Mouse (Mus musculus) liver, embryonic 15.5 days (tissue): Measurements from ENCODE around the gene Map1a. TPM values are rescaled to one million over a fixed set of nuclear protein-coding genes. Genes with fewer than 3 reads are reported as not detected.

ENCODE experiments used
- ATAC-seq: fragments of 200-750 bp; cut with Nextera tagmentation; 2 replicates; pipeline ENCODE4 v1.8.0; 2017; ENCODE audit warnings: moderate number of reproducible peaks, mild to moderate bottlenecking, moderate library complexity; ENCODE audit not compliant: insufficient read depth
- H3K27ac ChIP-seq: fragments of 300-500 bp; sonication (generic); replicated peaks from 2 replicates; pipeline ENCODE4 v1.5.1; 2015; ENCODE audit warnings: mild to moderate bottlenecking, inconsistent platforms
- H3K27me3 ChIP-seq: fragments of 300-500 bp; sonication (generic); 2 replicates; pipeline ENCODE4 v1.6.1; 2015; ENCODE audit warnings: mild to moderate bottlenecking, inconsistent platforms
- H3K36me3 ChIP-seq: fragments of 300-500 bp; sonication (generic); replicated peaks from 2 replicates; pipeline ENCODE4 v1.6.1; 2015; ENCODE audit warnings: moderate library complexity, mild to moderate bottlenecking, inconsistent platforms
- H3K4me1 ChIP-seq: fragments of 300-500 bp; sonication (generic); replicated peaks from 2 replicates; pipeline ENCODE4 v1.6.1; 2015; ENCODE audit warnings: inconsistent platforms
- H3K4me2 ChIP-seq: fragments of 300-500 bp; sonication (generic); 2 replicates; pipeline ENCODE4 v1.6.1; 2015; ENCODE audit warnings: moderate library complexity, mild to moderate bottlenecking, inconsistent platforms
- H3K4me3 ChIP-seq: fragments of 300-500 bp; sonication (generic); replicated peaks from 2 replicates; pipeline ENCODE4 v1.5.1; 2015; ENCODE audit warnings: mild to moderate bottlenecking, inconsistent platforms
- H3K9ac ChIP-seq: fragments of 300-500 bp; sonication (generic); 2 replicates; pipeline ENCODE4 v1.6.1; 2015; ENCODE audit warnings: moderate library complexity, mild to moderate bottlenecking, inconsistent platforms
- H3K9me3 ChIP-seq: fragments of 300-500 bp; sonication (generic); replicated peaks from 2 replicates; pipeline ENCODE4 v1.6.1; 2016; ENCODE audit warnings: inconsistent platforms
- WGBS: fragments of 180-500 bp; shearing (Covaris S2); methylation state at CpG from one replicate; pipeline ENCODE4 v1.1.7; 2015; ENCODE audit warnings: mixed read lengths; ENCODE audit not compliant: insufficient replicate concordance; 5-methylcytosine and 5-hydroxymethylcytosine counted together
- polyA plus RNA-seq: library from polyadenylated mRNA; unstranded; fragments of >200 nt; fragmentation: Nextera tagmentation; extraction: Ambion mirVana; gene quantifications from 2 replicates; pipeline ENCODE4 v1.2.1, GENCODE M21; 2015

Map1a gene
- polyA plus RNA-seq, result 0.09 and 0.13 TPM in 2 replicates

DNA sequence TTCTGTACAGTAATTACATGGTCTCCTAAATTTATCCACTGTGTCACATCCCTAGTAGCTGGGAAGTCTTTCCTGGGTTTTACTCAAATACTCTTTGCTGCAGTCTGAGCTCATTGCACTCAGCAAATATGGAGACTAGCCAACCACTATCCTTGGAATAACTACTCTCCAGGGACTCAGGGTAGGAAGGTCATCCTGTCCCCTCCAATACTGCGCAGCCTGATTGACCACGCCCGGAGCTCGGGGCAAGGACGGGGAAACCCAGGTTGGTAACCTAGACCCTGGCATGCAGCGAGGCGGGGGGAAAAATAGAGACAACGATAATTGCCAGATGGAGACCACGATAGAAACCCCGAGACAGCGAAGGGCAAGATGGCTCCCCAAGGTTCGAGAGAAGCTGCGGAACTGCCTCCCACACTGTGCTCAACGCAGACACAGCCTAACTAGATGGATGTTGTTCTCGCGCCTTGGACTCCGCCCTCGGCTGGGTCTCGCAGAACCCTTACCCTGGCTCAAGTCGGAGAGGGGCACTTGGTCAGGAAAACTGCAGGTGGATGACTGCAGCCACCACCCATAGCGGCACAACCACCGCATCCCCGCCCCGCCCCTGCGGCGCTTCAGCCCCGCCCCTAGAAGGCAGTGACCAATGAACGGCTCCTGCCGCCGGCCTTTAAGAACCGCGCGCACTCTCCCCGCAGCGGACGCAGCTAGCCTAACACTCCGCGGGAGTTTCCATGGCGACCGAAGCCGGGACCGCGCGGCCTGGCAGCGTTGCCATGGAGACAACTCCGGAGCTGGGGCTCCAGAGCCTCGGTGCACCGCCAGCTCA is at the start of gene Map1a:
Map1a (plus strand) TSS at position 700 of the 829 bp plus-strand sequence.
- WGBS, result 2% methylated on average over 47 of the region's 48 CpGs

DNA sequence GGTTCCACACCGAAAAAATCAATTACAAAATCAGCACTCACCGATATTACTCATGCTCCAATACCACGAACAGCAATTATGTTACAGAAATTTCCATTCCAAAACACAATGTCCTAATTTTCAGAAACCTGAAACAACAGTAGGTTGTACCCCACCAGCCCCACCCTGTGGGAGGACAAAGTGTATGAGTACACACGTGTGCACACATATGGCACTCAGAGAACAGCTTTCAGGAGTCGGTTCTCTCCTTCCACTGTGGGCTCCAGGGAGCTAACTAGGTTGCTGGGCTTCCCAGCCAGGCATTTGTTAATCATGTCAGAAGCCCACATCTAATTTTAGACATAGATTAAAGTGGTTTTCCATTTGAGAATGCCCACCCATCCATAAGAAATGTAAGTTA is 45.3 kb upstream of the Map1a start:
- H3K4me2 ChIP-seq, result no peak overlapping the region
- no peak overlapping the region for H3K4me3 ChIP-seq
- H3K36me3 ChIP-seq, result peaks cover 10% of the 10 kb centered on the region; the same call in 1 of the 2 replicates
- ATAC-seq, result no peak
- 81% methylated on average over 5 of the region's 5 CpGs for WGBS
- H3K4me1 ChIP-seq, result no peaks in the 10 kb centered on the region
- H3K9me3 ChIP-seq, result no peaks in the 10 kb centered on the region
- H3K9ac ChIP-seq, result no peak overlapping the region
- no peaks in the 10 kb centered on the region for H3K27me3 ChIP-seq
- H3K27ac ChIP-seq, result no peak overlapping the region

More for the DNA sequence above, at the start of gene Map1a:
- Histone ChIP-seq H3K4me1 (peaks cover 18% of the 10 kb centered on the region), H3K4me2 (peak within 1 kb of the TSS; percentile 84), H3K27me3 (peaks cover 74% of the 10 kb centered on the region), H3K27ac (no peak within 1 kb of the TSS), H3K36me3 (no peaks in the 10 kb centered on the region), H3K9ac (peak within 1 kb of the TSS; percentile 10; the same call in 1 of the 2 replicates), H3K9me3 (no peaks in the 10 kb centered on the region), H3K4me3 (peak within 1 kb of the TSS; percentile 60)
- peak; percentile 97 for ATAC-seq

DNA sequence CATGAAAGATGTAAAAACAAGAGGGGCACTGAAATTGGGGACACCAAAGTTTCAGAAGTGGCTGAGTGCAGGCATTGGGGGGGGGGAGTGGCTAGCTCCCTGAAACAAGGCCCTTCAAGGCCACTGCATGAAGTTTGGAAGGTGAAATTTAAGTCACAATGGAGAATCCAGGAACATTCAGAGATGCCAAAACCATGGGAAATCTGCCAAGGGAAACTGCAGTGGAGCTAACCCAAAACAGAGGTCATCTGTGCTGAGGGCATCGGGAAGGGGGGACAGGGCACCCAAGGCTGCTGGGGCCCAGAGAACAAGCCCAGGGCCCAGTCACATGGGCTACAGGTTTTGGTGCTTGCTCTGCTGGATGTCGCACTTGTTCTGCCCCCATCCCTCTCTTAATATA is 39.6 kb upstream of the Map1a start:
- H3K4me2 ChIP-seq, result no peak overlapping the region
- H3K27me3 ChIP-seq, result no peaks in the 10 kb centered on the region
- no peak for ATAC-seq
- 78% methylated on average over 2 of the region's 2 CpGs for WGBS
- H3K4me3 ChIP-seq, result no peak overlapping the region
- H3K4me1 ChIP-seq, result no peaks in the 10 kb centered on the region
- no peak overlapping the region for H3K9ac ChIP-seq
- H3K9me3 ChIP-seq, result no peaks in the 10 kb centered on the region
- peaks cover 20% of the 10 kb centered on the region; the same call in 1 of the 2 replicates for H3K36me3 ChIP-seq
- H3K27ac ChIP-seq, result no peak overlapping the region

DNA sequence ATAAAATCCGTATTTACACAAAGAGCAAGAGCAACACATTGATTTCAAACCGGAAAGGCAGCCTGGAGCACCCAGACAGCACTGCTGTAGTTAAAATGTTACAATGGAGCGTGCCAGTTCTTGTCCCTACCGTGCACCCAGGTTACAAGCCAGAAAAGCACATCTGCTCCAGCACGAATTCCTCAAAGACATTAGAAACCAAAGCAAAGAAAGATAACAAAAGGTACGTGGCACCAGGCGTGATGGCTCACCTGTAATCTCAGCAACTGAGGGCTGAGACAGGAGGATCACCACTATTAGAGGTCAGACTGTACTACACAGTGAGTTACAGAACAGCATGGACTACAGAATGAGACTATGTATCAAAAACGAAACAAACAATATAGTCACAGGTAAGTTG is 21.0 kb upstream of the Map1a start:
- no peak overlapping the region for H3K9ac ChIP-seq
- H3K27me3 ChIP-seq, result 0 out of 2 replicates have a peak, but pooled peaks cover under 1% of the 10 kb centered on the region
- 66% methylated on average over 8 of the region's 8 CpGs for WGBS
- H3K36me3 ChIP-seq, result no peaks in the 10 kb centered on the region
- no peak overlapping the region for H3K4me2 ChIP-seq
- no peaks in the 10 kb centered on the region for H3K9me3 ChIP-seq
- no peak overlapping the region for H3K4me3 ChIP-seq
- ATAC-seq, result no peak
- H3K27ac ChIP-seq, result no peak overlapping the region
- peaks cover 19% of the 10 kb centered on the region for H3K4me1 ChIP-seq

DNA sequence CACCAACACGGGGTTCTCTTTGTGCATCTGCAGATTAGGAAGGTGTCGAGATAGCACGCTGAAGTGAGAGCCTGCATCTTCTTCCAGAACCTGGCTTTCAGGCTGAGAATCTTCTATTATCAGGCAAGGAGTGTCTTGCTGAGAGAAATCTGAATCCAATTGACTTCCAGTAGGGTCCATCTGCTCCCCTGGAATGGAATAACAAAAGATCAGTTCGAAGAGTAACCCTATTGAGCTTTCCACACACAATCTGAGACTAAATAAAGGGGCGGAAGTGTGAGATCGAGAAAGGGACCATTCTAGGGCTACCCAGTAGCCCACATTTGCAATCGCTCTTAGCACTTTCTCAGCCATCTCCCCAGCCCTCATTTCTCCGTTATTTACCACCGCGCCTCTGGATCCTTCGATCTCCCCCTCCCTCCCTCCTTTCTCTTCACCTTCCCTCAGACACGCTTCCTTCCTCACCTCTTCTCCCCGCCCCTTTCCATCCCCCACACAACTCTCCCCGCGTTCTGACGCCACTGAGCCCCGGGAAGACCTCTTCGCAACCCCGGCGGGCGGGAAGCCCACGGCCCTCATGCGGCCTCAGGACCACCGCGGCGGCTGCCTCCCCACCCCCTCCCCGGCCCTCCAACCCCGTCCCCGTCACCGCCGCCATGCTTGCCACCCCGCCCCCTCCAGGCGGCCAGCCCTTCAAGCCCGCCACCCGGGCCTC is 18.7 kb upstream of the Map1a start:
- Histone ChIP-seq H3K4me1 (peaks cover 19% of the 10 kb centered on the region), H3K4me2 (peak overlapping the region; percentile 87), H3K27me3 (0 out of 2 replicates have a peak, but pooled peaks cover 2% of the 10 kb centered on the region), H3K27ac (no peak overlapping the region; the same call in 1 of the 2 replicates), H3K9ac (peak overlapping the region; percentile 69), H3K9me3 (no peaks in the 10 kb centered on the region), H3K4me3 (peak overlapping the region; percentile 78), H3K36me3 (no peaks in the 10 kb centered on the region)
- peak; percentile 59 for ATAC-seq
- WGBS, result 2% methylated on average over 35 of the region's 35 CpGs

DNA sequence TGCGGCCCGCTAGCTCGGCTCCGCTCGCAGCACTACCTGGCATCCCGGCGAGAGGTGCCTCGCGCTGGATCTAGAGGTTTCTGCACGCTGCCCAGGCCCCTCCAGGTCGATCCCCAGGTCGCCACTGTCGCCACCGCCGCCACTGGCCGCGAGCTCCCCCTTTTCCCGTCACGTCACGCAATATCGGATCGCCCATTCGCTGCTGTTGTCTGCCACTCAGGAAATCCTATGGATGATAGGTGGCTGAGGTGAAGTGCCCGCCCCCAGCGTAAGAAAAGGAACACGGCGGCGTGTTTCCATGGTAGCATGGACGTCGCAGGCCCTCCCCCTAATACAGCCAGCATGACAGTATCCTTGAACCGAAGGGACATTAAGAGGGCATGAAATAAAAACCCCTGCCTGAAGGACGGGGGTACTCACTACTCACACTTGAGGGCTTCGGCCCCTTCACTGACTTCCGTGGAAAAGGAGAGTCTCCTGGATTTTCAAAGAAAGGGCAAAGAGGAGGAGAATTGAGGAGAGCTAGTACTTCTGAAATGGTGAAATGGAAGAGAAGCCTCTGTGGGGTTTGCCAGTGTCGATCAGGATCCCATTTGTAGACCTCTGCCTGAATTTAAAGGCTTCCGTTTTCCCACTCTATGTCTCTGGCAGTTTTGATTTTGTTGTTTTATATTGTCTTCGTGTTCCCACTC is 18.0 kb upstream of the Map1a start, which contains the start of gene Trp53bp1:
Trp53bp1 (minus strand) TSS at position 172 of the 692 bp plus-strand sequence.
- 0 out of 2 replicates have a peak, but pooled peaks cover 2% of the 10 kb centered on the region for H3K27me3 ChIP-seq
- 1% methylated on average over 37 of the region's 37 CpGs for WGBS
- peak within 1 kb of the TSS; percentile 87 for H3K4me2 ChIP-seq
- H3K9me3 ChIP-seq, result no peaks in the 10 kb centered on the region
- no peak within 1 kb of the TSS; the same call in 1 of the 2 replicates for H3K27ac ChIP-seq
- ATAC-seq, result peak; percentile 97
- H3K4me3 ChIP-seq, result peak within 1 kb of the TSS; percentile 78
- H3K4me1 ChIP-seq, result peaks cover 19% of the 10 kb centered on the region
- H3K36me3 ChIP-seq, result no peaks in the 10 kb centered on the region
- H3K9ac ChIP-seq, result peak within 1 kb of the TSS; percentile 69

DNA sequence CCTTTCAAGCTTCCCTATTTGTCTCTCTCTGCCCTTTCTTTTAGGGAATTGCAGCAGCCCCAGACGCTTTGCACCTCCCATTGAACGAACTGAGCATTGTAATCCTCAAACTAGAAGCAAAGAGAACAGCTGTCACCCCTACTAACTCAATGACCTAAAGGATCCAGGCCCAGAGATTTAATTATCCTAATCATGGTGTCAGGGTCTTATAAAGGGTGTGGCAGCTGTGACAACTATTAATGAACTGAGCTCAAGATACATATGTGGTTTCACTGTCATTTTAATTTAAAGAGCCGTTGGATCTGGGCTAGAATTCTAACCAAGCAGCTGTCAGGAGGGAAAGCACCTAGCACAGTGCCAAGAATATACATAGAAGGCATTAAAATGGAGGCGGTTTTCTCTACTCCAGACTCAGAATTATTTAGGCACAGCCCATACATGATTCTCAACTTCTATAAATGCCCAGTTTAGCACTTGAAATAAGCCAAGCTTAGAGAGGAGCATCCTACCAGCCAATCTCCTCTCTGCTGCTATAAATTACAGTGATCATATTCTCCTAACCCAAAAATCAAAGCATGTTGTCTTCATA is 17.4 kb upstream of the Map1a start:
- H3K4me3 ChIP-seq, result peak overlapping the region; percentile 78
- peak overlapping the region; percentile 30; the same call in 1 of the 2 replicates for H3K9ac ChIP-seq
- peaks cover 19% of the 10 kb centered on the region for H3K4me1 ChIP-seq
- H3K4me2 ChIP-seq, result peak overlapping the region; percentile 87
- H3K27me3 ChIP-seq, result 0 out of 2 replicates have a peak, but pooled peaks cover 2% of the 10 kb centered on the region
- no peak for ATAC-seq
- no peak overlapping the region for H3K27ac ChIP-seq
- H3K36me3 ChIP-seq, result no peaks in the 10 kb centered on the region
- no peaks in the 10 kb centered on the region for H3K9me3 ChIP-seq
- WGBS, result 26% methylated on average over 4 of the region's 4 CpGs

DNA sequence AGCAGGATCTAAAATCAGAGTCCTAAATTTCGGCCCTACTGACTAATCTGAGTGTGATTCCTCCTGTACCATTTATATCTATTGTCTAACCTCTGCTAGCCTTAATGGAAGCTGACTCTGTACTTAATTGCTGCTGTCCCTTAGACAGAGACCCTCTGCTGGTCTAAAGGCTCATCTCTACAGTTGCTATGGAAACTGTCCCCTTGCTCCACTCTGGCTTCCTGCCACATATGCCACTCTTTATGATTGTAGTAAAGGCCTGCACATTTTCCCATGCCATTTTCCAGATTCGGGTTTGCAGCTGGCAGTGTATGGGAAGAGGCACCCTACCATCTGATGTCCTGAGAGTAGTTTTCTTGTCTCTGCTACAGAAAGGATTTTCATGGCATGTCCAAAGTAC is 1.6 kb upstream of the Map1a start:
- no peak for ATAC-seq
- 54% methylated on average over 2 of the region's 2 CpGs for WGBS
- Histone ChIP-seq H3K4me2 (no peak overlapping the region), H3K27me3 (peaks cover 69% of the 10 kb centered on the region), H3K9ac (no peak overlapping the region), H3K4me1 (peaks cover 14% of the 10 kb centered on the region), H3K9me3 (no peaks in the 10 kb centered on the region), H3K4me3 (no peak overlapping the region), H3K27ac (no peak overlapping the region), H3K36me3 (no peaks in the 10 kb centered on the region)

DNA sequence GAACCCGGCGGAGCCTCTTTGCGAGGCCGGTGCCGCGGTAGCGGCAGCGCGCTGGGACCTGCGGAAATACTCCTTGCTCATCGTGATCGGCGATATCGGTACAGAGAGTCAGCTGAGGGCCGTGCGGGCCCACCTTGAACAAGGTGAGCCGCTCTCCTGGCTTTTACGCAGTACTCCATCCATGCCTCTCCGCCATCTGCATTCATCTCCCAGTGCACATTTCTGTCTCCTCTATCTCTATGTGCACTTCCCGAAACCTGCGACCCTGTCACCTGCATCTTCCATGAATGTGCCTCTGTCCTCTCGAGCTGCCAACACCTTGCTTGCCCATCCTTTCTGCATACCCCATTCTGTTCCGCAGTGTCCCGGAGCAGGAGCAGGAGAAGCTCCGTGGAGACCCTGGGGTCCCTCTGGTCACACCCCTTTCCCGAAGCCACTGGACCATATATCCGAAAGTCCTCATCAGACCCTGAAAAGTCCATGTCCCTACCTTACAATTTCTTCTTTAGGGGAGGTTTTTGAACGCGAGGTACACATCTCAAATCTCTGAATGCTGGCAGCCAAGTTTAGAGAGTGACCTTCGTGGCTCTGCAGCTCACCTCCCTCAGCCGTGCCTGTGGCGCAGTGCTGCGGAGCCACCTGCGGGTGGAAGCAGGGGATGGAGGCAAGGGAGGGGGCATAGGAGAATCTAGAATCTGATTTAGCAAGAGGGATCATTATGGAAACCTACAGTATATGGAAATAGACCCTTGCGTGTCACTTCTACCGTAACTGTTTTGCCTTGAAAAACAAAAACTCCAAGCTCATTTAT is 535 bp downstream of the Map1a start:
- Histone ChIP-seq H3K9me3 (no peaks in the 10 kb centered on the region), H3K36me3 (no peaks in the 10 kb centered on the region), H3K4me1 (peaks cover 21% of the 10 kb centered on the region), H3K27me3 (peaks cover 83% of the 10 kb centered on the region), H3K27ac (no peak overlapping the region), H3K4me3 (peak overlapping the region; percentile 60), H3K4me2 (peak overlapping the region; percentile 84), H3K9ac (peak overlapping the region; percentile 10; the same call in 1 of the 2 replicates)
- no peak; the same call in 1 of the 2 replicates for ATAC-seq
- 7% methylated on average over 36 of the region's 36 CpGs for WGBS
